Mouse (Mus musculus): ENCODE results near the gene Pkhd1.

- no peak for TF ChIP-seq CTCF (IDR thresholded peaks at IDR 0.05; ENCODE audit: low read depth, low read length)
- no peak for TF ChIP-seq POLR2A (IDR thresholded peaks at IDR 0.05; ENCODE audit: insufficient read depth, low read length)
Measured at GRCm38 (mm10) chr1:20216681-20217080, 401.2 kb downstream of the Pkhd1 start.
